Mouse (Mus musculus) myocyte (in vitro differentiated cells): Measurements from ENCODE around the gene Palm. TPM values are rescaled to one million over a fixed set of nuclear protein-coding genes. Genes with fewer than 3 reads are reported as not detected.

ENCODE experiments used
- H3K27me3 ChIP-seq: one replicate; pipeline ENCODE4 v1.6.1; 2011; ENCODE audit not compliant: control insufficient read depth, insufficient read depth, insufficient read length
- H3K36me3 ChIP-seq: one replicate; pipeline ENCODE4 v1.6.1; 2011; ENCODE audit not compliant: control insufficient read depth, insufficient read depth
- H3K4me2 ChIP-seq: one replicate; pipeline ENCODE4 v1.6.1; 2011; ENCODE audit warnings: low read depth, control low read depth
- H3K4me3 ChIP-seq: one replicate; pipeline ENCODE4 v1.5.1; 2011; ENCODE audit warnings: mild to moderate bottlenecking, control low read depth, moderate library complexity
- H3K79me2 ChIP-seq: one replicate; pipeline ENCODE4 v1.6.1; 2011; ENCODE audit not compliant: control insufficient read depth, insufficient read depth
- H3ac ChIP-seq: one replicate; pipeline ENCODE4 v1.6.1; 2011; ENCODE audit not compliant: control insufficient read depth, insufficient read length
- CEBPB ChIP-seq: IDR thresholded peaks from 2 replicates; pipeline ENCODE4 v1.6.1; 2011; ENCODE audit warnings: mild to moderate bottlenecking, moderate library complexity; ENCODE audit not compliant: poor library complexity, insufficient read depth, severe bottlenecking
- E2F4 ChIP-seq: IDR thresholded peaks from one replicate; pipeline ENCODE4 v1.6.1; 2011; ENCODE audit warnings: mild to moderate bottlenecking, control low read depth, moderate library complexity; ENCODE audit not compliant: insufficient read depth
- MAX ChIP-seq: IDR thresholded peaks from one replicate; pipeline ENCODE4 v1.6.1; 2011; ENCODE audit warnings: low read depth, mild to moderate bottlenecking, control low read depth
- MYOD1 ChIP-seq, 3 experiments: IDR thresholded peaks; one replicate each; pipeline ENCODE4 v1.6.1; 2011; ENCODE audit warnings: control low read depth in 2 of 3, low read depth in 2 of 3, mild to moderate bottlenecking in 2 of 3, moderate library complexity in 1 of 3; ENCODE audit not compliant: insufficient read length in 2 of 3, control insufficient read depth in 1 of 3
- MYOG ChIP-seq, 3 experiments: IDR thresholded peaks; one replicate each; pipeline ENCODE4 v1.6.1; 2011; ENCODE audit warnings: control low read depth in 2 of 3, low read depth in 2 of 3, mild to moderate bottlenecking in 2 of 3; ENCODE audit not compliant: insufficient read length in 2 of 3, control insufficient read depth in 1 of 3, insufficient read depth in 1 of 3
- POLR2A ChIP-seq: IDR thresholded peaks from one replicate; pipeline ENCODE4 v1.6.1; 2011; ENCODE audit warnings: low read depth, mild to moderate bottlenecking, control low read depth, moderate library complexity; ENCODE audit not compliant: insufficient read length
- POLR2AphosphoS2 ChIP-seq: IDR thresholded peaks from one replicate; pipeline ENCODE4 v1.6.1; 2011; ENCODE audit warnings: low read depth, control low read depth; ENCODE audit not compliant: insufficient read length
- REST ChIP-seq: IDR thresholded peaks from one replicate; pipeline ENCODE4 v1.6.1; 2011; ENCODE audit warnings: mild to moderate bottlenecking, control low read depth, moderate library complexity; ENCODE audit not compliant: insufficient read depth, insufficient read length
- SRF ChIP-seq: IDR thresholded peaks from one replicate; pipeline ENCODE4 v1.6.1; 2011; ENCODE audit warnings: low read depth; ENCODE audit not compliant: control insufficient read depth, insufficient read length
- TCF12 ChIP-seq: IDR thresholded peaks from one replicate; pipeline ENCODE4 v1.6.1; 2011; ENCODE audit warnings: mild to moderate bottlenecking, control low read depth; ENCODE audit not compliant: poor library complexity, insufficient read depth, severe bottlenecking
- TCF3 ChIP-seq: IDR thresholded peaks from one replicate; pipeline ENCODE4 v1.6.1; 2011; ENCODE audit warnings: low read depth, control low read depth; ENCODE audit not compliant: insufficient read length
- USF1 ChIP-seq: IDR thresholded peaks from one replicate; pipeline ENCODE4 v1.6.1; 2011; ENCODE audit warnings: low read depth, mild to moderate bottlenecking, control low read depth, moderate library complexity
- polyA plus RNA-seq: library from polyadenylated mRNA; unstranded; fragments of >200 nt; fragmentation: generic; extraction: Trizol; gene quantifications from one replicate; pipeline ENCODE4 v1.2.1, GENCODE M21; 2012; ENCODE audit warnings: missing spikeins

Palm gene
- polyA plus RNA-seq, 1 experiment = 70.0 TPM

GRCm38 (mm10) chr10:79811736-79812637 is 18.6 kb downstream of the Palm start:
- H3K79me2 ChIP-seq = no peaks in the 10 kb centered on the region
- H3K4me3 ChIP-seq = no peak overlapping the region
- H3K36me3 ChIP-seq = peaks cover 13% of the 10 kb centered on the region
- H3K4me2 ChIP-seq = no peak overlapping the region
- H3K27me3 ChIP-seq = no peaks in the 10 kb centered on the region
- H3ac ChIP-seq = no peak overlapping the region
- no peak for TF ChIP-seq POLR2A
- no peak for TF ChIP-seq POLR2AphosphoS2
- TF ChIP-seq SRF = no peak
- TF ChIP-seq TCF3 = no peak
- no peak for TF ChIP-seq E2F4
- TF ChIP-seq MAX = no peak
- TF ChIP-seq REST = no peak

DNA sequence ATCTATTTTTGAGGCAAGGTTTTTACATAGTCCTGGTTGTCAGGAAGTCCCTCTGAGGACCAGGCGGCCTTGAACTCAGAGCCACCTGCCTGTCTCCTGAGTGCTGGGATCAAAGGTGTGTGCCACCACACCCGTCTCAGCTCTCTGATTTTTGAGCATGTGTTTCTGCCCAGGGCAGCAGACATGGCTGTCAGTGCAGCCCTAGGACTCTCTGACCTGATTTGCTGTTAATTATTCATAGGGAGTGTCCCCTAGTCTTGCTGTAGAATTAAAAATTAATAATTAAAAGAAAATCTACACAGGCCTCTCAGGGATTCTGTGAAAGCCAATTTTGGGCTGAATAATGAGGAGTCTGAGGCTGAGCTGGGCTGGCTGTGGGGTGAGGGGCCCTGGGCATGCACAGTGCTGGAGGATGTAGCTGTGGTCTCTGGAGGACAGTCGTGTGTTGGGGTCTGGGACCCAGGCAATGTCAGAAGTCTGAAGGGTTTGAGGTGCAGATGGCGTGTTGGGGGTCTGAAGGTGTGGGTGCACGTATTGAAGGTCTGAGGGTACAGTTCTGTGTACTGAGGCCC is 21.0 kb downstream of the Palm start:
- no peak for TF ChIP-seq USF1
- no peak for TF ChIP-seq POLR2A
- no peak for TF ChIP-seq TCF12
- TF ChIP-seq CEBPB = no peak
- no peak for TF ChIP-seq POLR2AphosphoS2
- no peak for TF ChIP-seq MYOD1 (IDR thresholded peaks at IDR 0.05; ENCODE audit: control insufficient read depth in 1 of 3, insufficient read length in 2 of 3, low read depth in 2 of 3)
- TF ChIP-seq TCF3 = no peak
- TF ChIP-seq MAX = no peak
- no peak for TF ChIP-seq E2F4
- no peak for TF ChIP-seq MYOG (IDR thresholded peaks at IDR 0.05; ENCODE audit: control insufficient read depth in 1 of 3, insufficient read depth in 1 of 3, insufficient read length in 2 of 3, low read depth in 2 of 3)
- no peak for TF ChIP-seq REST
- TF ChIP-seq SRF = no peak
- no peak overlapping the region for H3K4me2 ChIP-seq
- no peaks in the 10 kb centered on the region for H3K27me3 ChIP-seq
- no peak overlapping the region for H3ac ChIP-seq
- no peak overlapping the region for H3K4me3 ChIP-seq
- no peaks in the 10 kb centered on the region for H3K79me2 ChIP-seq
- peaks cover 8% of the 10 kb centered on the region for H3K36me3 ChIP-seq

DNA sequence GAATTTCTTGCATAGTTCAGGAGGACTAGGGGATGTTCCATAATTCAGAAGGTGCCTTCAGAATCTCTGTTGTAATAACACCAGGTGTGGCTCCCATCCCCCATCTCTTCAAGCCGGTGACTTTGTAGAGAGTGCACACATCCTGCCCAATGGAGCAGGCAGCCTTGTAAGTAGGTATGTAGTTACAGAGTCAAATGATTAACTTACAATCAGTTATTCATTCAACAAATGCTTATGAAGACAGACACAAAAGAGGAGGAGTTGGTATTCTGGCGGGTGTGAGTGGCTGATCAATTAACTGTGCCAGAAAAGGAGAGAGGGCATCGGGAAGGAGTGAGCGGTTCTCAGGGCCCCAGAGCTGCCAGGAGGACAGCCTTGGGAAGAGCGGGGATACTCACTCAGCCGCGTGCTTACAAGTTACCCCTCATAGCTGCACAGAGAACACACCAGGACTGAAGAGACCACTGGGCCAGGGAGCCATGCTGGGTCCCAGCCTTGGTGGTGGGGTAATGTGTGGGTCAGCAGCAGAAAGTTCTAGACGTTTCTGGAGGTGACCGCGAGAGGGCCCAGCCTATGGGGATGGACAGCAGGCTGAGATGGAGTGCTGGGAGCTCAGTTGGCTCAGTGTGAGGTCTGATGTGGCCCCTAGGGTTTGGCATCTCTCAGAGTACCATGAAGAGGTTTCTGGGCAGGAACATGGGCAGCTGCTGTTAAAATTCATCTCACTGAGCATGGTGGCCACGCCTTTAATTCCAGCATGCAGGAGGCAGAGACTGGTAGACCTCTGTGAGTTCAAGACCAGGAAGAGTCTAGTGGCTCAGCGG is 22.5 kb downstream of the Palm start:
- Histone ChIP-seq H3ac (no peak overlapping the region), H3K4me3 (no peak overlapping the region), H3K36me3 (peaks cover 6% of the 10 kb centered on the region), H3K27me3 (no peaks in the 10 kb centered on the region), H3K4me2 (no peak overlapping the region), H3K79me2 (no peaks in the 10 kb centered on the region)
- no peak for TF ChIP-seq MAX
- TF ChIP-seq MYOD1 (IDR thresholded peaks at IDR 0.05; ENCODE audit: control insufficient read depth in 1 of 3, insufficient read length in 2 of 3, low read depth in 2 of 3) = no peak
- TF ChIP-seq POLR2A = no peak
- TF ChIP-seq E2F4 = no peak
- no peak for TF ChIP-seq CEBPB
- no peak for TF ChIP-seq SRF
- TF ChIP-seq REST = no peak

DNA sequence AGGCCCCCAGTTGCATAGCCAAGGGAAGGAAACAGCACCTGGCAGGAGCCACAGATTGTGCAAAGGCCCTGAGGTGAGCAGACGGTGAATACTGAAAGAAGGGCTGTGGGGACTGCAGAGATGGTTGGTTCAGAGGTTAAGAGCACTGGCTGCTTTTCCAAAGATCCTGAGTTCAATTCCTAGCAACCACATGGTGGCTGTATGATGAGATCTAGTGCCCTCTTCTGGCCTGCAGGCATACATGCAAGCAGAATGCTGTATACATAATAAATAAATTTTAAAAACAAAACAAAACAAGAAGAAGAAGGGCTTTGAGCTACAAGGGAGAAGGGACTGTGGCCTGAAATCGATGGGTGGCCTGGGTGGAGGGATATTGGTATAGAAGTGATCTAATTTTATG is 23.7 kb downstream of the Palm start:
- no peak overlapping the region for H3ac ChIP-seq
- peaks cover 6% of the 10 kb centered on the region for H3K36me3 ChIP-seq
- no peaks in the 10 kb centered on the region for H3K27me3 ChIP-seq
- TF ChIP-seq SRF (no peak), CEBPB (no peak), MYOG (IDR thresholded peaks at IDR 0.05; ENCODE audit: control insufficient read depth in 1 of 3, insufficient read depth in 1 of 3, insufficient read length in 2 of 3, low read depth in 2 of 3) (no peak), MAX (no peak), REST (no peak), E2F4 (no peak), POLR2AphosphoS2 (no peak)
- no peak overlapping the region for H3K4me3 ChIP-seq
- H3K4me2 ChIP-seq = no peak overlapping the region
- H3K79me2 ChIP-seq = no peaks in the 10 kb centered on the region

DNA sequence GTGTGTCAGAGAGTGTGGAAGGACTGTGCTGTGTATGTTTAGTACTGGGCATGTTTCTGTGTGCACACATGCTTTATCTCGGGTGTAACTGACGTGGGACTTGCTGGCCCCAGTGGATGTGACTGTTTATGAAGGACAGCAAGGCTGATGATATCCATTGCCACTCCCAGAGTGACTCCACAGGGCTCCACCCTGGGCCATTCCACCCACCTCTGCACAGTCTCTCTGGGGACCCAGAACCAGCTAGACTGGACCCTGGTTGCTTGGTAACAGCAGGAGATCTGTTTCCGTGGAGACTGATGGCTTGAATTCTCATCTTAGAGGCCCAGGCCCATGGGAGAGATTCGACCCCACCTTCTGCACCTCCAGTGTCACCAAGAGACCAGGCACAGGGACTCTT is 24.9 kb downstream of the Palm start:
- Histone ChIP-seq H3ac (no peak overlapping the region), H3K36me3 (peaks cover 6% of the 10 kb centered on the region), H3K4me3 (no peak overlapping the region), H3K4me2 (no peak overlapping the region), H3K27me3 (no peaks in the 10 kb centered on the region), H3K79me2 (no peaks in the 10 kb centered on the region)
- no peak for TF ChIP-seq E2F4
- no peak for TF ChIP-seq TCF3
- no peak for TF ChIP-seq SRF
